Mouse (Mus musculus) megakaryocyte, embryonic 14.5 days (primary cell): ENCODE data around the gene Zfp985.

Experiments
- FLI1 ChIP-seq: IDR thresholded peaks from 2 replicates; pipeline ENCODE4 v1.6.1; 2012; ENCODE audit warnings: low read length, inconsistent platforms, mixed read lengths
- GATA1 ChIP-seq: IDR thresholded peaks from 3 replicates; pipeline ENCODE4 v1.6.1; 2012; ENCODE audit warnings: mixed read lengths, low read length, inconsistent platforms, borderline replicate concordance

- TF ChIP-seq FLI1 (no peak), GATA1 (no peak)
Observed at GRCm38 (mm10) chr4:147541105-147541504, 12.0 kb upstream of the Zfp985 start.
